Mouse (Mus musculus) urinary bladder, postnatal 4 days (tissue): ENCODE measurements at regions not wholly inside any gene's neighbourhood (a gene's known extent, or its start where the extent isn't known, plus 50 kb on each side); places are given as distances from the start of the nearest gene placed in this dataset.

Experiments used
- DNase-seq, 2 experiments: peaks; one replicate each; pipeline ENCODE4 v3.0.0; 2021 to 2022; ENCODE audit warnings: low spot score in 2 of 2

DNA sequence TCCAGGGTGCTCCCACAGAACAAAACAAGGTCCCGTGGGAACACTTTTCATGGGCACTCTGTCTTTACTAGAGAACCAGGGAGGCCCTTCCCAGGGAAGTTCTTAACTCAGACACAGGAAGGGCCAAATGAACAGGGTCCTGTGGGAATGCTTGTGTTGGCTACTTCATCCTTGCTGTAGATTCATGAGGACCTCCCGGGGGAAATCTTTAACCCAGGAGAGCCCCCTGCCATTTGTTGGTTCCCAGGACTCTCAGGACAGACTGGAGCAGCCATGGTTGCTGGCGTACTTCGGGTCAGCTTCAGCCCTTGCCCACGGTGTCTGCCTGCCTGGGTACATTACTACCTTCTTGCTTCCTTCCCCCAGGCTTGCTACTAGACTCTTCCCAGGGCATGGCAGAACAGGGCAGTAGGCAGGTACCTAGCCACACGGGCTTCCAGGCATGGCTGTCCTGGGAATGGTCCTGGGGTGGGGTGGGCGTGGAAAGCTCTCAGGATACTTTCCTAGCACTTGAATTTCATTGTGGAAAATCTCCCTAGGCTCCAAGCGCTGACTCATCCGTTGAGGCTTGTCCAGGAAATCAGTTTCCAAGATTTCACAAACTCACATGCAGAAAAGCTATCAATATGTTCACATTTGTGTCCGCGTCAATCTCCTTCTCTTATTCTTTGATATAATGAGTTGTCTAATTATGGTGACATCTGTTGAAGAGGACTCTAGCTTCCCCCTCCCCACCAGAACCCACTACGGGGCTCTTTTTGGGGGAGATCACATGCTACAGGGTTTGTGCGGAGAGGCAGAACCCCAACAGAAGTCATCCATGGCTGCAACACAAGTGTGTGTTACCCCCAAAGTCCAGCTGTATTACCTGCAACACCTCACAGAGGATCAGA is 148.6 kb downstream of the Sec61b start:
- no peak for DNase-seq

DNA sequence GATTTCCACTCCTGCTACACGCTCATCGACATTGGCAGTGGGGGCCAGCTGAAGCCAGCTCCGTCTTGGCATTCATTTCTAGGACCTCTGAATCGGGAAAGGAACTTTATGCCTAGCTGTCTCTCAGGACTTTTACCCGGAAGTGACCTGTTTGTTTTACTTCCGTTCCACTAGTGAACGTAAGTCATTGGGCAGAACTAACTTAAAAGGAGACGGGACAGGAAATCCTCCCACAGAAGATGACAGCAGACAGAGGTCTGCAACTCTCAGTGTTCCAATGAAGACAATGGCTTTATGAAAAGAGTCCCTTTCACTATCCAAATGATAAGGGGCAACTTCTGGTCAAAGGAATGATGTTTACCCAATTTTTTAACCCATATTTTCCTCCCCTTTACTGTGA is 155.5 kb downstream of the Sec61b start:
- DNase-seq = no peak

DNA sequence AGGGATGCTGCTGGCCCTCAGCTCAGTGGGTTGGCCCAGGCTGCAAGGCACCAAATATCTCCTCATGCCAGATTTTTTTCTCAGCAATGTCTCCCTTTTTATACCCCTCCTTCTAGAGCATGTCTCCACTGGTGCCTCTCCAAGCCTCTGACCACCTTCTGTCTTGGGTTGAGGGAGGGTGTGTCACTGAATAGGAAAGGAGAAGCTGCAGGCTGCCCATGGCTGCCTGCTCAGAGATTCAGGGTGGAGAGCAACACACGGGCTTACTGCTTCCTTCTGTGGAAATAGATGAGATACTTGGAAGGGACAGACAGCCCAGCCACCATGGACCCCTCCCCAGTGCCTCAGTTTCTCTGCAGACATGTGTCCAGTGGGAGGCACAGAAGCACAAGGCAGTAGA is 156.0 kb downstream of the Sec61b start:
- no peak for DNase-seq

DNA sequence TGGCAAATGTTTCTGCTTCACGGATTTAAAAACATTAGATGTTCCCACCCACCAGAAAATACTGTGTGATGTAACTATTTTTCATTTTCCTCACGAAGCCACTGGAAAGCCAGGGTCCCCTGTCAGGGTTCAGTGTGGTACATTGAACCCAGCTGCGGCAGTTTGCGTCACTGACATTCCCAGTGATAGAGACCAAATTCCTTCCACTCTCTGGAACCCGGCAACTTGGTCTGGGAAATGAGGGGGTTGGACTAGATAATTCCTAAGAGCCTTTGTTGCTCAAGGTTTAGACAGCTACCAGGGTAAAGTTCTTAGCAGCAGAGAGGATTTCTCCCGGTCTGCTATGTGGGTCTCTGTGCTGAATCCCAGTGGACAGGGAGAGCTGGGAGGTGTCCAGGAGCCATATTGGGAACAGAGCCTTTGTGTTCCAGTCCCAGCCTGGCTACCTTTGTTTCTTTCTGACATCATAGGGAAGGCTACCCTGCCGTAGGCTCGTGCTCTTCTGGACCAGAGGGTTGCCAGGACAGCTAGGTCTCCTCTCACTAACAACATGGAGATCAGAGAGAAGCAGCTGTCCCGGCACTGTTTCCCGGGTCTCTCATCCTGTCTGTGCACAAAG is 164.5 kb downstream of the Sec61b start:
- DNase-seq = no peak

DNA sequence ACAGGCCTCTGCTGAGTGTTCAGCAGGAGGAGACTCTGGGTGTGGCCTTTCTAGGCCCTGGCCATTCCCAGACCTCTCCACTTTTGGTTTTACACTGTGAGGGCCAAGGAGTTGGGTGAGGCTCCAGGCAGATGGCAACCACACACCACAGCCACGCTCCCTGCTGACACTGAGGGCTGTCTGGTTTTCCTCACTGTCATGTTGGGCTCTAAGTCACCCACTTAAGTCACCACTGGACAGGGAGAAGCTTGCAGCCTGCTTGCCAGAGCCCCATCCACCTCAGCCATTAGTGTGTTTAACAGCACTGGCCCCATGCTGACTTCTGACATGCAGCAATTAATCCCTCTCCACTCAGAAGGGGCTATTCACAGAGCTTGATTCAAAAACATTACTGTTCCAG is 170.6 kb downstream of the Sec61b start:
- DNase-seq = no peak

DNA sequence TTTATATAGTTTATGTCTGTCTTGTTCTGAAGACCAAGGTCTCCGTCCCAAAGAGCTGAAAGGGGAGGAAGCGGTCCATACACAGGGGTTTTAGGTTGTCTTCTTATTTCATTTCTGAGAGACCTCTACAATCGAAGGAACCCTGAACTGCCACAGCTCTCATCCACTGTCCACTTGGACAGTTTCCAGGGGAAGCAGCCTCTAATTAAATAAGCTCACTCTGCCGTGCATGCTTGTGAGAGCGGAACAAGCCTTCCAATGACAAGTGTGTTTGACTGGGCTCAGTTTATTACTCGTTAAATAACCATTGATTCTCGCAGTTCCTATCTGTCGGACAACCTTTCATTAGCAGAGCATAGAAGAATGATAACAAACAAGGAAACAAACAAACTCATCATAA is 174.2 kb downstream of the Sec61b start:
- DNase-seq = no peak

DNA sequence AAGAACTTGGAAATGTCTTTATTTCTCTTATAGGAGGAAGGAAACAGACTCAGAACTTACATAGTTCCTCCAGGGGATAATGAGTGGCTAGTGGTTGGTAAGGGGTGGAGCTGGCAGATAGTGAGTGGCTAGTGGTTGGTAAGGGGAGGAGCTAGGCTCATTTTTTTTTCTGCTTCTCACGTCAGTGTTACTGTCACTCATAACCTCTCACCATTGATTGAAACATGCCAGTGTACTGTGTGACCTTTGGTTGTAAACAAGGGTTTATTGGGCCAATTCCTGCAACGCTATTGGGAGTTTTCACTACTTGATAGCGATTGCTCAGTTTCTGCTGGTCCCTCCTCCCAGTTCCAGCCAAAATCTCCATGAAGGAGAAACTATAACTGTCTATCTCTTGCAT is 175.5 kb downstream of the Sec61b start:
- DNase-seq = no peak

DNA sequence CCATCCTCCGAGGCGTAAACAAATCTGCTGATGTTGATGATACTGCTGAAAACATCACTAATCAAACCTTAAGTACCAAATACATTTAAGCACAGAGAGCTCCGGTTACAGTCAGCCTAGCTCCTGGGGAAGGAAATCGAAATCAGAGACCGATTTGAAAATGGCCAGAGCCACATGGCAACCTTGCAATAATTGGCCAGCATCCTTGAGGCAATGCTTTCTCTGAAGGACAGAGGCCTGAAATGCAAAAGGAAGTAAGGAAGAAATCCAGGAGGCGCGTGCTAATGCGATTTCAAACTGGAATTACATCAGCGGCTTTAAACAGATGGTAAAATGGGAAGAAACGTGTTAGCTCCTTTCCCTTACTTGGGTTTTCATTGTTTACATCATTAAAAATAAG is 177.1 kb downstream of the Sec61b start:
- DNase-seq = no peak

DNA sequence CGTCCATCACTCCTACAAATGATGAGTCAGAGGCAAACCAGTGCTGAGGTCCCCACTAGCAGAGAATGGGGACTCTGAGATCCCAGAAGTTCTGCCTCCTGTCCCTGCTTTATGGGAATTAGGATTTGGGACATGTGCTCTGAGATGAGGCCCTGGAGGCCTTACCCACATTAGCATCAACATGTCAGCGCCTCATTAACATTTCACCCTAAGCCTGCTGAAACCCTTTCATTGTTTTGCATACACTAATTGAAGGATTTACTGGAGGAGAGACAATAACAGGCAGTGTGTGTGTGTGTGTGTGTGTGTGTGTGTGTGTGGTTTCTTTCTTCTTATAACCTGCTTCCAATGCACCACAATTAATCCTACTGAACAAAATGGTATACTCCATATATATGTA is 178.7 kb downstream of the Sec61b start:
- DNase-seq = no peak

DNA sequence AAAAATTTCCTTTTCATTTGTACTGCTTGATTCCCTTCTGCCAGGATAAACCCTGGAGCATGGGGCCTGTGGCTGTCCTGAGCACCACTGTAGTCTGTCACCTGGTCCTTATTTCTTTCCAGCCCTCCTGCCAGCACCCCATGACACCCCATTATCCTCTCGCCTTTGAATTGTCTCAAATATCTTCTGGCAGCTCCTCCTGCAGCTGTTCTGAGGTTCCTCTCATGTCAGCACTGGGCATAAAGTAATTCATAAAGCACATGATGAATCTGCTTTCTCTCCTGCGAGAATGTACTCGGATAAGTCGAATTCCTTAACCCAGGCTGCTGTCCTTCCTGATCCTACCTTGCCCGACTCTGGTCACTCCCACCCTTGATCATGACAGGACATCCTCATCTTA is 195.1 kb downstream of the Sec61b start:
- DNase-seq = no peak

DNA sequence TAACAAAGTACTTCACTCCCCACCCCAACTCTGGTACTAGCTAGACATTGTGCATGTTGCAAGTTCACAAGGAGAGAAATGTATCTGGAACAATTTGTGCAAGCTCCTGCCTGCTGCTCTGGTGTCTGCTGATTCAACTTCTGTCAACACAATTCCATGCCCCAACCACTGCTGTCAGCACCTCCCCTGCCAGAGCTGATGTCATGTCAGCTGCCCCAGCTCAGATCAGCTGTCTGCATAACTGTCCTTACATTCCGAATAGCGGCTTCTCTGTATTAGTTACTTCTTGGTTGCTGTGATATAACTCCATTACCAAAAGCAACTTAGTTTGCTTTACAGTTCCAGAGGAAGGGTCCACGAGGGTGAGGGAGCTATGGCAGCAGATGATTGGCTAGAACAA is 196.0 kb downstream of the Sec61b start:
- no peak for DNase-seq

DNA sequence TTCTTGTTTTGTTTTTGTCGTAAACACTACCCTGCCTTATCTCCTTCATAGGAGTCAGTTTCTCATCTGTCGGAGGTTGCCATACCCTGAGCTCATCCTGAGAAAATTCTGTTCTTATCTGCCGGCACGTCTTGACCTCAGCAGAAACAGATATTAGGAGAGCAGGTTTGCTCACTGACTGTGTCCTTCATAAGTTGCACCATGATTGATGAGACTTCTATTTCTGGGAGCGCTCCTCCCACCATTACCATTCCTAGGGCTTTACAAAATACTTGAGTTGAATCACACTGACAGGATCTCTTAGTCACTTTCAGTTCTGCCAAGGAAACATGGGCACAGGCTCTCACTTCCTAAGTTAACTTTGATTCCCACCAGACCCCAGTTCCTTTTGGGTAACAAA is 196.9 kb downstream of the Sec61b start:
- DNase-seq = no peak

DNA sequence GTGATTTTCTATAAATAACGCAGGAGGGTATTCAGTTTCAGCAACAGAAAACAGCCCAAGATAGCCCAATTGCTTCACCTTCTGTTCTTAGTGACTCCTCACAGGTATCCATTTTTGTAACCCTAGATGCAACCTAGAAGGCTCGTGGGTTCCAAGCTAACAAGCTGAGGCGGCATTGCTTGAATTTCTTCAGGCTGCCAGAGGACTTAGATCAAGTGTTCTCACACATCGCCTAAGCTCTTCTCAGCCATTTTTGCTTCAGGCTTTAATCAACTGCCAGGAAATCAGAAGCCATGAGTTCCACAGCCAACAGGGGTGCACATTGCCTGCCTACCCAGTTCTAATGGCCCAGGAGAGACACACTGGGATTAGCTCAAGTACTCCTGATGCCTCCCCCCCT is 206.7 kb downstream of the Sec61b start:
- DNase-seq = no peak

DNA sequence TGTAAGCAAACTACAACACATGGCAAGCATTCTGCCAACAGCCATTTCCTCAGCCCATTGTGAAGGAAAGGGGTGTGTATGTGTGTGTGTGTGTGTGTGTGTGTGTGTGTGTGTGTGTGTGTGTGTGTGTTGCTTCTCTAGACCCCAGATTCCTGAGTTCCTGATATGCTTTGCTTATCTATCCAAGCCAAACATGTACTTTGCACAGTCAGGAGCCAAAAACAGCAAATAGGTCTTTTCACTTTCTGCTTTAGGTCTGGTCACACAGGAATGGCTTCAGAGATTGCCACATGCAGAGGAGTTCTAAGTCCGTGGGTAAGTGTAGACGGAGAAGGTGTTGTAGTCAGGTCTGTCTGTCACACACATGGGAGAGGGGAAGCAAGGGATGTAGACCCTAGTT is 216.7 kb downstream of the Sec61b start:
- no peak for DNase-seq

DNA sequence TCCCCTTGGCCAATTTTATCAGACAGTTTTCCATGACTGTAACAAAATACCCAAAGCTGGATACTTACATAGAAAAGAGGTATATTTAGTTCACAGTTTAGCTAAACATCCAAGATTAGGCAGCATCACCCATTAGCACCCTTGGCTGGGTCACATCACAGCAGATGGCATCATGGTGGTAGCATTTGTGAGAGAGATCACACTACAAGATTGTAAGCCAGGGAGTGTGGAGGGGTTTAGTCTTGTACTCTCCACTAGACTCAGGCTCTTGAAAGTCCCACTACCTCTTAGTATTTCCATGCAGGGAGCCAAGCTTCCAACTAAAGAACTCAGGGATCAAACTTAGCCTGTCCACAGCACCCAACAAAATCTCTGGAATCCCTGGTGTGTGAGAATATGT is 218.2 kb downstream of the Sec61b start:
- DNase-seq = no peak

DNA sequence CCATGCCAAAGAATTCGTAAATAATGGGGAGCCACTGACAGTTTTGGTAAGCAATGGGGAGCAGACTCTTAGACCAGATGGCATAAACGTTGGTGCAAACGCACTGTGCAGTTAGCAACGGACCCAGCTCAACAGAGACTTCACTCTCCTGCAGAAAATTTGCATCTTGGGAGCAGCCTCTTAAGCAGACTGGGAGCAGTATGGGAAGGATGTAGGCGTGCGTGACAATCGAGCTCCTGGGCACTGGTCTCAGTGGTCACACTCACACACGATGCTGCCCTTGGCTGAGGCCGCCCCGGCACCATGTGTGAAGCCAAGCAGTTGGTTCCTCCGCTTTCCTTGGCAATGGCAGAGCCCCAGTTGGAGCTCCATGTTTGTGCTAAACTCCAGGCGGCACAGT is 218.8 kb downstream of the Sec61b start:
- no peak for DNase-seq

DNA sequence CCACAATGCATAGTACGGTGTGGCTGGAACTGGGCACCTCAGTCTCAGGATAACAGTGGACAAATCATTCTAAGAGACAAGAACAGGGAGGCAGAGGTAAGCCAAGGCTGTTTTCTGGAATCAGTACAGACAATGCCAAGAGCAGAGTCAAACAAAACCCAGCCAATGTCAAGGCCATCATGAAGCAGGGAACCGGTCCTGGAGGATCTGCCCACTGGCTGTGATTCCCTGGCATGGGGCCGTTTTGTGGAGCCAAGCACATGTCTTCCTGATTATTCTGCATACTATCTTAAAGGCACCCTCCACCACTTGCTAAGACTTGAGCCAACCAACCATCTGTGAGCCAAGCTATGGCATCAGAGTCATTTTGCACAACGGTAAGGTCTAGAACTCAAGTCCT is 222.6 kb downstream of the Sec61b start:
- DNase-seq = no peak

DNA sequence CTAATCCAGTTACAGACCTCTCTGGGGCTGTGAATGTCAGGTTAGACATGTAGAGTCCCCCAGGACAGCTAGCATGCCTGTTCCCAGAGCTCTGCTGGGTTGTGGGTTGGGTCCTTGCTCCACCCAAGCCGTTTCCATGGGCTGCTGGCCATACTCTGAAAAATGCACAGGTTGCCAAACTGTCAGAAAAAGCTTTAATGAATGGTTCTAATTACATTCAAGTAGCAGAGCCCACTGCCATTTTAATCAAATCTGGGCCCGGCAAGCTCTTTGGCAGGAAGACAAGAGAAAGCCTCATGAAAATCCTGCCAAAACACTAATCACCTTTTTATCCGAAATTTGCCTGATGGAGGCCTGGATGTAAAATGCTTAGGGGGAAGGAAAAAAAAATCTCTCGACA is 224.1 kb downstream of the Sec61b start:
- DNase-seq = no peak

DNA sequence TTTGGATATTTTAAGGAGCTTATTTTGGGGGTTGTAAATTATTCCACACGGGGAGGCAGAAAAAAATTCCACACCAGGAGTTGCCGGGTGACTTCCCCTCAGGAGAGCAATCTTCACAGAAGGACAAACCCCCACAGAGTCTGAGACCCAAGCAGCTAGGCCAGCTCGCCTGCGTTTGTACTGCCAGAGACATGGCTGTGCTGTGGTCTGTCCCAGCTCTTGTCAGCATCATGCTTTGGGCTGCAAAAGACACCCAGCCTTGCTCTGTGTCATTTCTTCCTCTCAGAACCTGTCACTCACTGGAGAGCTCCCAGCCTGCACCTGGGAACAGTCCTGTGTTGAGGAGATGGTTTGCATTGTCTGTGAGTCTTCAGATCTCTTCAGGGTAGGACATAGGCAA is 224.5 kb downstream of the Sec61b start:
- DNase-seq = no peak

DNA sequence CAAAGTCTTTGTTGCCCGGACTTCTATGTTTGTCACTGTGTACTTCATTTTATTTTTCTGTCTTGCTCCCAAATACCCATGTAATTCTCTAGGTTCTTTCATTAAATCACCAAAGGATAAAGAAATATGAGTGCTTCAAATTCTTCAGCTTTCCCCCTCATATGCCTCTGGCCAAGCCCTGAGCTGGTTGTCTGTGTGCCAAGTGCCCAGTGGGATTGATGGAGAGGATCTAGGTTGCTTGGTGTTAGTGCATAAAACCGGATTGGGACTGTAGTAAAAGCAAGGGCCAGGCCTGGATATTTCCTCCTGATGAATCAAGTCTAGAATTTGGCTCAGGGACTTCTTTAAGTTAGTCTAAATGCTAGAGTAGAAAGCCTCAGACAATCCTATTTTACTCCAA is 229.0 kb downstream of the Sec61b start:
- no peak for DNase-seq

DNA sequence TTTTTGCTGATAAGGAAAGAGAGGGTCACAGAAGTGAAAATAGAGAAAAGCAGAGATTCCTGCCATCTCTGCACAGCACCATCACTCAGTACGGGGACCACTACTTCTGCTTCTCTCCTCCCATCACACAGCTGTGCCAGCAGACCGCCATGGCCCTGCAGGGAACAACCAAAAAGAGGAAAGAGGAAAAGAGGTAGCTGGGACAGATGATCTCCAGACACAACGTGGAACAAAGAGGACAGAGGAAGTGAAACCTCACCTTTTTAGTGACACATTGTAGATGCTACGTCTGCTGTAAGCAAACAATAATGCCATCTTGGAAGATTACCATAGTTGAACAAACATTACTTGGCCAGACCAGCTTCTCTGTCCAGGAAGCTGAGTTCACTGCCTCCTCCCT is 230.1 kb downstream of the Sec61b start:
- DNase-seq = no peak

DNA sequence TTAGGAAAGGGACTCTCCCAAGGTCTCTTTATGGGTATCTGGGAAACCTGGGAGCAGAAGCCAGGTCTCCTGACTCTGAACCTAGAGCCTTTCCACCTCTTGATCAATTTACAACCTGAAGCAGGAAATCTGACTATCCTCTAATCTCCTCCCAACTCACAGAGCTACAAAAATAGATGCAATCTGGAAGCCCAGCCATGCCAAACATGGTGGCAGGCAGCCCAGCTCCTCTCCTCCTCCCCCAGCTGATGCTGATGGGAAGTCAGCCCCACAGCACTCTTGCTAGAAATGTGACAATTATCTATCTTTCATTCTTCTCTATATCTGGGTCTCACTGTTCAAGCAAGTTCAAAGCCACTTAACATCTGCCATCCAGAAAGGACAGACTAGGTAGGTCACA is 233.5 kb downstream of the Sec61b start:
- no peak for DNase-seq

DNA sequence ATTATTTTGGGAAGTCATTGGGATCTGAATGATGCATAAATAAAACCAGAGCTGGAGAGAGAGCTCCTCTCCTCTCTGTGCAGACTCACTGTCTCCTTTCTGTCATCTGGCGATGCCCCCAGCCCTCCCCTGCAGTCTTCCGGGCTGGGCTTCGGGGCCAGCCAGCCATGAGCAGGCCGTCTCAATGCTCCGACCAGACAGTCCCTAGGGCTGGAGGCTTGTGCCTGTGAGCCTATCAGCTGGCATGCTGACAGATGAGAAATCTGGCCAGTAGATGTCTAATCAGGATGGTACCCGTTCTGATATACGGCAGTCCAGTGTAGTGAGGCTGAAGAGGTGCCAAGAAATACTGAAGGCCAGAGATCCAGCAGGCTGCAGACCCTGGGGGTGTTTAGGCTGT is 238.9 kb downstream of the Sec61b start:
- DNase-seq = no peak
